Mouse (Mus musculus): ENCODE measurements around the gene Nqo1.

DNA sequence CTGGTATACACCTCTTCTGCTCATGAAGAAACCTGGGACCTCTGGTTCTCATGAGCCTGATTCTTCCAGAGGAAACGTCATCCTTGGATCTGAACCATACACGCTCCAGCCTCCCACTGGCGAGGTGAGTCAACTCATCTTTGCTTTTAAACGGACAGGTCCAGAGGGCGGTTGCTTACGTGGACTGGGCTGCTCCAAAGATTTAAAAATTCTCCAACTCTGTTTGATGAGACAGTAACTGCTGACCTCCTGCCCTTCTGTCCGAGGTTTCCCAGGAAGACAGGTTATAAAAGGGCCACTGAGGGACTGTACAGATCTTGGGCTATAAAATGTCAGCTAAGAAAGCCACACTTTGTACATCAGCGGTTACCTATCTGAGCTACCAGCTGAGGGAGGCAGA lies 27.8 kb upstream of the Nqo1 start:
- TF ChIP-seq MAFK (IDR thresholded peaks at IDR 0.05; ENCODE audit: insufficient read depth, low read depth, low read length) (no peak), CHD2 (IDR thresholded peaks at IDR 0.05; ENCODE audit: low read depth, low read length) (no peak), HCFC1 (IDR thresholded peaks at IDR 0.05; ENCODE audit: borderline replicate concordance, insufficient read depth, low read length) (no peak), ZC3H11A (IDR thresholded peaks at IDR 0.05; ENCODE audit: borderline replicate concordance, low read depth, low read length) (no peak)

All from ES-E14 (cell line).